Mouse (Mus musculus) neural tube, embryonic 12.5 days (tissue): ENCODE data around the gene Ppm1l. TPM values are rescaled to one million over a fixed set of nuclear protein-coding genes. Genes with fewer than 3 reads are reported as not detected.

Experiments used
- ATAC-seq: fragments of 200-750 bp; cut with Nextera tagmentation; 2 replicates; pipeline ENCODE4 v1.8.0; 2017; ENCODE audit warnings: low read depth, mild to moderate bottlenecking, moderate TSS enrichment, moderate library complexity; ENCODE audit not compliant: low FRiP score
- H3K27ac ChIP-seq: fragments of 300-500 bp; sonication (generic); 2 replicates; pipeline ENCODE4 v1.5.1; 2016
- H3K27me3 ChIP-seq: fragments of 300-500 bp; sonication (generic); replicated peaks from 2 replicates; pipeline ENCODE4 v1.6.1; 2016; ENCODE audit warnings: mild to moderate bottlenecking
- H3K36me3 ChIP-seq: fragments of 300-500 bp; sonication (generic); 2 replicates; pipeline ENCODE4 v1.6.1; 2016; ENCODE audit warnings: mild to moderate bottlenecking
- H3K4me1 ChIP-seq: fragments of 300-500 bp; sonication (generic); 2 replicates; pipeline ENCODE4 v1.6.1; 2016
- H3K4me2 ChIP-seq: fragments of 300-500 bp; sonication (generic); replicated peaks from 2 replicates; pipeline ENCODE4 v1.6.1; 2016; ENCODE audit warnings: mild to moderate bottlenecking
- H3K4me3 ChIP-seq: fragments of 300-500 bp; sonication (generic); 2 replicates; pipeline ENCODE4 v1.5.1; 2016
- H3K9ac ChIP-seq: fragments of 300-500 bp; sonication (generic); 2 replicates; pipeline ENCODE4 v1.6.1; 2016; ENCODE audit warnings: mild to moderate bottlenecking
- H3K9me3 ChIP-seq: fragments of 300-500 bp; sonication (generic); 2 replicates; pipeline ENCODE4 v1.6.1; 2016; ENCODE audit warnings: mild to moderate bottlenecking
- WGBS: fragments of 180-500 bp; shearing (Covaris S2); methylation state at CpG from one replicate; pipeline ENCODE4 v1.1.7; 2016; 5-methylcytosine and 5-hydroxymethylcytosine counted together
- polyA plus RNA-seq: library from polyadenylated mRNA; unstranded; fragments of >200 nt; fragmentation: Nextera tagmentation; extraction: Ambion mirVana; gene quantifications from 2 replicates; pipeline ENCODE4 v1.2.1, GENCODE M21; 2016

The Ppm1l gene
- polyA plus RNA-seq, 1 experiment from 2014 or later, result 26.0 TPM

- H3K9me3 ChIP-seq, result no peaks in the 10 kb centered on the region
- H3K4me1 ChIP-seq, result peaks cover 14% of the 10 kb centered on the region
- H3K27me3 ChIP-seq, result no peaks in the 10 kb centered on the region
- H3K9ac ChIP-seq, result no peak overlapping the region
- H3K4me3 ChIP-seq, result no peak overlapping the region
- H3K4me2 ChIP-seq, result no peak overlapping the region
- peak; percentile 8; the same call in 1 of the 2 replicates for ATAC-seq
- H3K36me3 ChIP-seq, result no peaks in the 10 kb centered on the region
- H3K27ac ChIP-seq, result no peak overlapping the region
- 73% methylated on average over 9 of the region's 9 CpGs for WGBS
Measured at GRCm38 (mm10) chr3:69519188-69519587, 202.5 kb downstream of the Ppm1l start.

- no peaks in the 10 kb centered on the region for H3K9me3 ChIP-seq
- H3K27ac ChIP-seq, result peak overlapping the region; percentile 5; the same call in 1 of the 2 replicates
- no peaks in the 10 kb centered on the region for H3K36me3 ChIP-seq
- 0 out of 2 replicates have a peak, but pooled peaks have one; percentile 42 for ATAC-seq
- no peak overlapping the region for H3K9ac ChIP-seq
- no peaks in the 10 kb centered on the region for H3K27me3 ChIP-seq
- H3K4me1 ChIP-seq, result peaks cover 14% of the 10 kb centered on the region
- no peak overlapping the region for H3K4me2 ChIP-seq
- no peak overlapping the region for H3K4me3 ChIP-seq
- 74% methylated on average over 21 of the region's 21 CpGs for WGBS
Measured at GRCm38 (mm10) chr3:69519789-69520558, 203.3 kb downstream of the Ppm1l start.

- Histone ChIP-seq H3K4me1 (peaks cover 14% of the 10 kb centered on the region), H3K36me3 (no peaks in the 10 kb centered on the region), H3K9ac (no peak overlapping the region), H3K4me3 (no peak overlapping the region), H3K9me3 (no peaks in the 10 kb centered on the region), H3K27ac (no peak overlapping the region), H3K27me3 (no peaks in the 10 kb centered on the region), H3K4me2 (no peak overlapping the region)
- no peak for ATAC-seq
- 90% methylated on average over 3 of the region's 3 CpGs for WGBS
Measured at GRCm38 (mm10) chr3:69522270-69522669, 205.6 kb downstream of the Ppm1l start.

GRCm38 (mm10) chr3:69524356-69525071 is 207.9 kb downstream of the Ppm1l start:
- Histone ChIP-seq H3K9ac (no peak overlapping the region), H3K9me3 (no peaks in the 10 kb centered on the region), H3K4me1 (peaks cover 9% of the 10 kb centered on the region), H3K27me3 (no peaks in the 10 kb centered on the region), H3K4me3 (no peak overlapping the region), H3K36me3 (no peaks in the 10 kb centered on the region), H3K4me2 (no peak overlapping the region), H3K27ac (no peak overlapping the region)
- no peak for ATAC-seq
- 84% methylated on average over 8 of the region's 8 CpGs for WGBS

- Histone ChIP-seq H3K4me3 (no peak overlapping the region), H3K36me3 (no peaks in the 10 kb centered on the region), H3K27me3 (no peaks in the 10 kb centered on the region), H3K27ac (no peak overlapping the region), H3K4me2 (no peak overlapping the region), H3K9ac (no peak overlapping the region), H3K4me1 (peaks cover 3% of the 10 kb centered on the region), H3K9me3 (no peaks in the 10 kb centered on the region)
- ATAC-seq, result no peak
- 81% methylated on average over 8 of the region's 8 CpGs for WGBS
Measured at GRCm38 (mm10) chr3:69525072-69525529, 208.4 kb downstream of the Ppm1l start.

DNA sequence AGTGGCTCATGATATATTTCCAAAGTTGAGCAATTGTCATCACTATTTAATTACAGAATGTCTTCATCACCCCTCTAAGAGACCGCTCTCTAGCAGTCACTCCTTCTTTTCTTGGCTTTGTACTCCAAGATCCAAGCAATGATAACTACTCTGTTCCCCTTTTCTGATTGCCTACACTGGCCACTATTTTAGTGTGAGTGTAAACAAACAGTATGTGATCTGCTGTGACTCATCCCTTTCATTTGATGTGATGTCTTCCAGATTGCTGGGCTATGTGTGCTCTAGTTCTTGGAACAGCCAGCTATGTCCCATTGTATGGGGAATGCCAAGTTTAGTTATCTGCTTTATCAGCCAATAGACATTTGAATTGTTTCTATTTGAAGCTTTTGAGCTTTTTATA is 210.7 kb downstream of the Ppm1l start:
- no peak for ATAC-seq
- Histone ChIP-seq H3K27ac (no peak overlapping the region), H3K9me3 (no peaks in the 10 kb centered on the region), H3K36me3 (no peaks in the 10 kb centered on the region), H3K4me1 (no peaks in the 10 kb centered on the region), H3K27me3 (no peaks in the 10 kb centered on the region), H3K9ac (no peak overlapping the region), H3K4me3 (no peak overlapping the region), H3K4me2 (no peak overlapping the region)
- WGBS, result 97% methylated on average over 1 of the region's 1 CpGs

- no peaks in the 10 kb centered on the region; the same call in 1 of the 2 replicates for H3K27me3 ChIP-seq
- H3K9me3 ChIP-seq, result no peaks in the 10 kb centered on the region
- H3K4me1 ChIP-seq, result no peaks in the 10 kb centered on the region
- no peak overlapping the region for H3K4me2 ChIP-seq
- H3K9ac ChIP-seq, result no peak overlapping the region
- H3K36me3 ChIP-seq, result no peaks in the 10 kb centered on the region
- ATAC-seq, result no peak
- H3K4me3 ChIP-seq, result no peak overlapping the region
- no peak overlapping the region for H3K27ac ChIP-seq
- 80% methylated on average over 7 of the region's 7 CpGs for WGBS
Measured at GRCm38 (mm10) chr3:69529576-69529975, 212.9 kb downstream of the Ppm1l start.

GRCm38 (mm10) chr3:69531511-69531910 is 214.8 kb downstream of the Ppm1l start:
- no peaks in the 10 kb centered on the region for H3K9me3 ChIP-seq
- no peak overlapping the region for H3K27ac ChIP-seq
- no peak overlapping the region for H3K9ac ChIP-seq
- no peaks in the 10 kb centered on the region; the same call in 1 of the 2 replicates for H3K27me3 ChIP-seq
- H3K4me1 ChIP-seq, result peaks cover 15% of the 10 kb centered on the region
- H3K36me3 ChIP-seq, result no peaks in the 10 kb centered on the region
- 88% methylated on average over 9 of the region's 9 CpGs for WGBS
- H3K4me3 ChIP-seq, result no peak overlapping the region
- no peak overlapping the region for H3K4me2 ChIP-seq
- ATAC-seq, result no peak

GRCm38 (mm10) chr3:69532687-69533086 is 216.0 kb downstream of the Ppm1l start:
- no peak for ATAC-seq
- no peaks in the 10 kb centered on the region for H3K36me3 ChIP-seq
- H3K9me3 ChIP-seq, result no peaks in the 10 kb centered on the region
- no peak overlapping the region for H3K9ac ChIP-seq
- WGBS, result 55% methylated on average over 4 of the region's 4 CpGs
- peaks cover 23% of the 10 kb centered on the region for H3K4me1 ChIP-seq
- H3K4me3 ChIP-seq, result no peak overlapping the region
- no peak overlapping the region for H3K27ac ChIP-seq
- no peak overlapping the region for H3K4me2 ChIP-seq
- H3K27me3 ChIP-seq, result no peaks in the 10 kb centered on the region; the same call in 1 of the 2 replicates

DNA sequence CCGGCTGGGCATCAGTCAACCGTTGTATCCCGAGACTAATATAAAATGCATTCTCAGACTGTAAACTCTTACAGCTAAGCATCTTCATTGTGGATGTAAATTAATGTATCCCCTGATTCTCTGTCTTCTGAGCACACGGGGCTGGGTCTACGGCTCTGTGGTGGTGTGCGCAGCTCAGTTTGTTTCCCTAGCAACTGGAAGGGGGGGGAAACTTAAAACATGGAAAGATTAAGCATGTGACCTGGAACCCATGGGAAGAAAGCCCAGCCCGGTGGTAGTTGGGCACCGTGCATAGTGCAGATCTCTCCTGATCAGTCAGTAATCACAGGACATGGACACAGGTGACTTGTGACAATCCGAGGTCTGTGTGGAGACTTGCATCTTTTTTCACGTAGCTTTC is 218.8 kb downstream of the Ppm1l start:
- ATAC-seq, result peak; percentile 61
- Histone ChIP-seq H3K27me3 (peaks cover 5% of the 10 kb centered on the region), H3K4me1 (peaks cover 27% of the 10 kb centered on the region), H3K4me2 (peak overlapping the region; percentile 41; the same call in 1 of the 2 replicates), H3K9me3 (no peaks in the 10 kb centered on the region), H3K36me3 (no peaks in the 10 kb centered on the region), H3K4me3 (no peak overlapping the region), H3K27ac (no peak overlapping the region), H3K9ac (no peak overlapping the region)
- 34% methylated on average over 10 of the region's 10 CpGs for WGBS

GRCm38 (mm10) chr3:69535941-69536647 is 219.4 kb downstream of the Ppm1l start:
- WGBS, result 22% methylated on average over 25 of the region's 25 CpGs
- Histone ChIP-seq H3K4me2 (peak overlapping the region; percentile 41), H3K27me3 (peaks cover 5% of the 10 kb centered on the region)

GRCm38 (mm10) chr3:69542962-69543361 is 226.3 kb downstream of the Ppm1l start:
- Histone ChIP-seq H3K36me3 (no peaks in the 10 kb centered on the region), H3K4me1 (peaks cover 4% of the 10 kb centered on the region), H3K9me3 (no peaks in the 10 kb centered on the region), H3K4me3 (no peak overlapping the region), H3K27me3 (peaks cover 4% of the 10 kb centered on the region; the same call in 1 of the 2 replicates), H3K27ac (no peak overlapping the region), H3K4me2 (no peak overlapping the region), H3K9ac (no peak overlapping the region)
- ATAC-seq, result peak; percentile 67
- 45% methylated on average over 8 of the region's 8 CpGs for WGBS

More at GRCm38 (mm10) chr3:69535941-69536647, 219.4 kb downstream of the Ppm1l start:
- H3K27ac ChIP-seq, result no peak overlapping the region
- no peak overlapping the region for H3K4me3 ChIP-seq
- H3K4me1 ChIP-seq, result peaks cover 27% of the 10 kb centered on the region
- H3K9me3 ChIP-seq, result no peaks in the 10 kb centered on the region
- H3K36me3 ChIP-seq, result no peaks in the 10 kb centered on the region
- no peak overlapping the region for H3K9ac ChIP-seq
- peak; percentile 64; the same call in 1 of the 2 replicates for ATAC-seq
